18 mouse cellular contexts compared by ENCODE assay signal in the genomic region with DNA sequence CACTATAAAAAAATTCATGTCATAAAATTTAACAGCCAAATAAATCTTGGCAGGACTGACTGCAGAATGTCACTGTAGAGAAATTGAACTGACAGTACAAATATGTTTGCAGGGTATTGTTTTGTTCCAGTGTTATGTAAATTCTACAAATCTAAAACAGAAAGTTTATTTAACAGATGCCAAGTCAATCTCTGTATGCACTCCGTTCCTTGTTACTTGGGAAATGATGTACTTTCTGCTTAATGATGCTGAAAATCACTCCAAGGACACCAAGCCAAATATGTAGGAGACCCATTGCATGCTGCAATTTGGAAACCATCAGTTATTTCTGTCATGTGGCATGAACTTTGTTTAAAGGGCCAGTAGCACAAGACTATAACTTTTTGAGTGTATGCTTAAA.
DNase-seq lines count a peak whose midpoint lies in the region; ATAC-seq and TF ChIP-seq lines count a peak whose summit lies in the region.
"Had no signal": no experiment of that assay in that cellular context is flagged by ENCODE, and none has a peak within 500 bp of the region (broad histone marks: within the 10 kb centered on the region; RNA-seq: fewer than 3 reads in every experiment).

No protein-coding gene starts in this region.

- no peaks in the 10 kb centered on the region for H3K4me1 ChIP-seq in embryonic facial prominence, embryonic 14.5 days (ENCODE audit: control insufficient read depth, insufficient read depth, low read length)
- H3K4me1 ChIP-seq in embryonic facial prominence, embryonic 10.5 days: no peaks in the 10 kb centered on the region
- H3K4me1 ChIP-seq in hindbrain, postnatal 0 days (ENCODE audit: insufficient read depth, low read length): no peaks in the 10 kb centered on the region
- no peaks in the 10 kb centered on the region for H3K4me1 ChIP-seq in hindbrain, embryonic 13.5 days (replicated peaks)
- H3K4me1 ChIP-seq in lung, embryonic 16.5 days (replicated peaks; ENCODE audit: control insufficient read depth, insufficient read depth, low read length): no peaks in the 10 kb centered on the region
- H3K4me1 ChIP-seq in forebrain, embryonic 15.5 days: no peaks in the 10 kb centered on the region
- H3K4me1 ChIP-seq: embryonic facial prominence, embryonic 12.5 days; heart, embryonic 15.5 days; midbrain, embryonic 10.5 days; stomach, embryonic 15.5 days had no signal

- peak; percentile 78 for DNase-seq in embryonic facial prominence, embryonic 14.5 days (ENCODE audit: low spot score)
- no peak for DNase-seq in embryonic facial prominence, embryonic 10.5 days (ENCODE audit: low spot score)
- DNase-seq in hindbrain, postnatal 0 days (ENCODE audit: low spot score): peak; percentile 57
- no peak for DNase-seq in lung, adult 18-20 months
- peak; percentile 15 for DNase-seq in mesoderm, embryonic 11.5 days (ENCODE audit: low read depth, low spot score)
- DNase-seq: B cell, adult 2 months; cerebellum, adult 8-10 months; kidney, postnatal 10 days; retina, postnatal 1 day had no signal

- 47% methylated on average over 1 of the region's 1 CpGs for WGBS in embryonic facial prominence, embryonic 14.5 days
- 70% methylated on average over 1 of the region's 1 CpGs for WGBS in embryonic facial prominence, embryonic 10.5 days
- WGBS in hindbrain, postnatal 0 days: 21% methylated on average over 1 of the region's 1 CpGs
- WGBS in hindbrain, embryonic 13.5 days: 39% methylated on average over 1 of the region's 1 CpGs
- WGBS in lung, embryonic 16.5 days: 28% methylated on average over 1 of the region's 1 CpGs
- 37% methylated on average over 1 of the region's 1 CpGs for WGBS in forebrain, embryonic 15.5 days

- no peak overlapping the region for H3K4me3 ChIP-seq in embryonic facial prominence, embryonic 14.5 days (ENCODE audit: low read depth, low read length)
- no peak overlapping the region for H3K4me3 ChIP-seq in embryonic facial prominence, embryonic 10.5 days
- no peak overlapping the region for H3K4me3 ChIP-seq in hindbrain, postnatal 0 days (ENCODE audit: low read length)
- no peak overlapping the region for H3K4me3 ChIP-seq in hindbrain, embryonic 13.5 days
- no peak overlapping the region for H3K4me3 ChIP-seq in lung, embryonic 16.5 days (ENCODE audit: low read length)
- H3K4me3 ChIP-seq in forebrain, embryonic 15.5 days: no peak overlapping the region
- H3K4me3 ChIP-seq: embryonic facial prominence, embryonic 12.5 days; heart, embryonic 15.5 days; midbrain, embryonic 10.5 days; stomach, embryonic 15.5 days had no signal

- no peak overlapping the region for H3K27ac ChIP-seq in embryonic facial prominence, embryonic 14.5 days (replicated peaks; ENCODE audit: low read depth, low read length)
- H3K27ac ChIP-seq in embryonic facial prominence, embryonic 10.5 days (replicated peaks): no peak overlapping the region
- no peak overlapping the region for H3K27ac ChIP-seq in hindbrain, postnatal 0 days
- no peak overlapping the region for H3K27ac ChIP-seq in hindbrain, embryonic 13.5 days
- no peak overlapping the region for H3K27ac ChIP-seq in lung, embryonic 16.5 days (ENCODE audit: low read length)
- no peak overlapping the region for H3K27ac ChIP-seq in forebrain, embryonic 15.5 days (replicated peaks)
- H3K27ac ChIP-seq: embryonic facial prominence, embryonic 12.5 days; heart, embryonic 15.5 days; liver, embryonic 14.5 days; midbrain, embryonic 10.5 days; stomach, embryonic 15.5 days had no signal

- H3K9me3 ChIP-seq in embryonic facial prominence, embryonic 14.5 days (ENCODE audit: control insufficient read depth, low read length): no peaks in the 10 kb centered on the region
- no peaks in the 10 kb centered on the region for H3K9me3 ChIP-seq in embryonic facial prominence, embryonic 10.5 days
- no peaks in the 10 kb centered on the region for H3K9me3 ChIP-seq in hindbrain, postnatal 0 days (ENCODE audit: low read length)
- no peaks in the 10 kb centered on the region for H3K9me3 ChIP-seq in hindbrain, embryonic 13.5 days
- H3K9me3 ChIP-seq in lung, embryonic 16.5 days (ENCODE audit: control insufficient read depth, low read length): no peaks in the 10 kb centered on the region
- no peaks in the 10 kb centered on the region for H3K9me3 ChIP-seq in forebrain, embryonic 15.5 days
- H3K9me3 ChIP-seq: embryonic facial prominence, embryonic 12.5 days; heart, embryonic 15.5 days; midbrain, embryonic 10.5 days; stomach, embryonic 15.5 days had no signal

- TF ChIP-seq CTCF in hindbrain, postnatal 0 days (IDR thresholded peaks at IDR 0.05; ENCODE audit: low read depth): no peak

- H3K27me3 ChIP-seq in embryonic facial prominence, embryonic 14.5 days (replicated peaks; ENCODE audit: control insufficient read depth, insufficient read depth, low read length): no peaks in the 10 kb centered on the region
- no peaks in the 10 kb centered on the region for H3K27me3 ChIP-seq in embryonic facial prominence, embryonic 10.5 days (replicated peaks; ENCODE audit: low read depth, poor library complexity, severe bottlenecking)
- H3K27me3 ChIP-seq in hindbrain, postnatal 0 days (ENCODE audit: insufficient read depth, low read length): no peaks in the 10 kb centered on the region
- no peaks in the 10 kb centered on the region for H3K27me3 ChIP-seq in hindbrain, embryonic 13.5 days
- H3K27me3 ChIP-seq in lung, embryonic 16.5 days (ENCODE audit: control insufficient read depth, insufficient read depth, low read depth, low read length): no peaks in the 10 kb centered on the region
- H3K27me3 ChIP-seq in forebrain, embryonic 15.5 days: no peaks in the 10 kb centered on the region
- H3K27me3 ChIP-seq: embryonic facial prominence, embryonic 12.5 days; heart, embryonic 15.5 days; stomach, embryonic 15.5 days had no signal

- no peak overlapping the region for H3K4me2 ChIP-seq in embryonic facial prominence, embryonic 14.5 days (ENCODE audit: low read depth, low read length)
- H3K4me2 ChIP-seq in hindbrain, postnatal 0 days (ENCODE audit: low read depth, low read length): no peak overlapping the region
- no peak overlapping the region for H3K4me2 ChIP-seq in hindbrain, embryonic 13.5 days
- no peak overlapping the region for H3K4me2 ChIP-seq in lung, embryonic 16.5 days (ENCODE audit: low read depth, low read length)
- H3K4me2 ChIP-seq in forebrain, embryonic 15.5 days (replicated peaks): no peak overlapping the region
- H3K4me2 ChIP-seq: embryonic facial prominence, embryonic 12.5 days; heart, embryonic 15.5 days; stomach, embryonic 15.5 days had no signal

- no peak overlapping the region for H3K9ac ChIP-seq in embryonic facial prominence, embryonic 14.5 days (ENCODE audit: low read depth, low read length)
- no peak overlapping the region for H3K9ac ChIP-seq in hindbrain, postnatal 0 days (replicated peaks; ENCODE audit: low read length)
- H3K9ac ChIP-seq in hindbrain, embryonic 13.5 days: no peak overlapping the region
- no peak overlapping the region for H3K9ac ChIP-seq in lung, embryonic 16.5 days (ENCODE audit: low read length)
- no peak overlapping the region for H3K9ac ChIP-seq in forebrain, embryonic 15.5 days (replicated peaks)
- H3K9ac ChIP-seq: embryonic facial prominence, embryonic 12.5 days; heart, embryonic 15.5 days; liver, embryonic 14.5 days; stomach, embryonic 15.5 days had no signal

- no peaks in the 10 kb centered on the region for H3K36me3 ChIP-seq in embryonic facial prominence, embryonic 14.5 days (ENCODE audit: control insufficient read depth, insufficient read depth, low read length)
- no peaks in the 10 kb centered on the region for H3K36me3 ChIP-seq in embryonic facial prominence, embryonic 10.5 days (replicated peaks)
- no peaks in the 10 kb centered on the region for H3K36me3 ChIP-seq in hindbrain, postnatal 0 days (ENCODE audit: insufficient read depth, low read length)
- H3K36me3 ChIP-seq in hindbrain, embryonic 13.5 days: no peaks in the 10 kb centered on the region
- H3K36me3 ChIP-seq in lung, embryonic 16.5 days (ENCODE audit: control insufficient read depth, insufficient read depth, low read length): no peaks in the 10 kb centered on the region
- no peaks in the 10 kb centered on the region for H3K36me3 ChIP-seq in forebrain, embryonic 15.5 days
- H3K36me3 ChIP-seq: embryonic facial prominence, embryonic 12.5 days; heart, embryonic 15.5 days; midbrain, embryonic 10.5 days; stomach, embryonic 15.5 days had no signal

- ATAC-seq in embryonic facial prominence, embryonic 14.5 days (ENCODE audit: low read depth): no peak
- peak; percentile 51 for ATAC-seq in hindbrain, postnatal 0 days
- ATAC-seq in hindbrain, embryonic 13.5 days (ENCODE audit: low FRiP score): no peak
- peak; percentile 89 for ATAC-seq in lung, embryonic 16.5 days (ENCODE audit: low read depth)
- no peak for ATAC-seq in forebrain, embryonic 15.5 days (replicated peaks)
- ATAC-seq: intestine, embryonic 16.5 days had no signal

Comparison
In these comparisons a context has a peak if more than half of its experiments do, and no peak if none do; other contexts are left out.
1. ATAC-seq: peak in hindbrain, postnatal 0 days (single experiment) and lung, embryonic 16.5 days (single experiment); none in embryonic facial prominence, embryonic 14.5 days (single experiment), hindbrain, embryonic 13.5 days (single experiment) and forebrain, embryonic 15.5 days (single experiment).
2. DNase-seq: peak in embryonic facial prominence, embryonic 14.5 days (single experiment), hindbrain, postnatal 0 days (single experiment) and mesoderm, embryonic 11.5 days (single experiment); none in embryonic facial prominence, embryonic 10.5 days (single experiment) and lung, adult 18-20 months (0 of 2).